Mouse (Mus musculus) left cerebral cortex, adult 8-10 months (tissue): ENCODE results near the gene Fto. TPM values are rescaled to one million over a fixed set of nuclear protein-coding genes. Genes with fewer than 3 reads are reported as not detected.
A peak's percentile ranks its signal among the peaks of the same experiment; 100 is the strongest.

Experiments used
- DNase-seq, 2 experiments: peaks; one replicate each; pipeline ENCODE4 v3.0.0; 2022; ENCODE audit warnings: low spot score in 2 of 2
- total RNA-seq, 4 experiments: library from RNA; stranded (reverse); gene quantifications; 2 replicates each; pipeline ENCODE4 v1.2.4; 2022

The Fto gene
- total RNA-seq, 4 experiments from 2014 or later = 155 to 180 (median 173) TPM

- peak in 1 of 2 experiments; percentile 36 for DNase-seq
Measured at GRCm38 (mm10) chr8:91607091-91607490, 293.8 kb downstream of the Fto start.

GRCm38 (mm10) chr8:91611191-91611590, 297.9 kb downstream of the Fto start:
- DNase-seq = no peak

GRCm38 (mm10) chr8:91611723-91612362, 298.5 kb downstream of the Fto start:
- DNase-seq = no peak

GRCm38 (mm10) chr8:91612387-91613130, 299.2 kb downstream of the Fto start:
- DNase-seq = no peak

GRCm38 (mm10) chr8:91613603-91614002, 300.3 kb downstream of the Fto start:
- no peak for DNase-seq

- DNase-seq = no peak
Measured at GRCm38 (mm10) chr8:91615196-91615595, 301.9 kb downstream of the Fto start.

DNA sequence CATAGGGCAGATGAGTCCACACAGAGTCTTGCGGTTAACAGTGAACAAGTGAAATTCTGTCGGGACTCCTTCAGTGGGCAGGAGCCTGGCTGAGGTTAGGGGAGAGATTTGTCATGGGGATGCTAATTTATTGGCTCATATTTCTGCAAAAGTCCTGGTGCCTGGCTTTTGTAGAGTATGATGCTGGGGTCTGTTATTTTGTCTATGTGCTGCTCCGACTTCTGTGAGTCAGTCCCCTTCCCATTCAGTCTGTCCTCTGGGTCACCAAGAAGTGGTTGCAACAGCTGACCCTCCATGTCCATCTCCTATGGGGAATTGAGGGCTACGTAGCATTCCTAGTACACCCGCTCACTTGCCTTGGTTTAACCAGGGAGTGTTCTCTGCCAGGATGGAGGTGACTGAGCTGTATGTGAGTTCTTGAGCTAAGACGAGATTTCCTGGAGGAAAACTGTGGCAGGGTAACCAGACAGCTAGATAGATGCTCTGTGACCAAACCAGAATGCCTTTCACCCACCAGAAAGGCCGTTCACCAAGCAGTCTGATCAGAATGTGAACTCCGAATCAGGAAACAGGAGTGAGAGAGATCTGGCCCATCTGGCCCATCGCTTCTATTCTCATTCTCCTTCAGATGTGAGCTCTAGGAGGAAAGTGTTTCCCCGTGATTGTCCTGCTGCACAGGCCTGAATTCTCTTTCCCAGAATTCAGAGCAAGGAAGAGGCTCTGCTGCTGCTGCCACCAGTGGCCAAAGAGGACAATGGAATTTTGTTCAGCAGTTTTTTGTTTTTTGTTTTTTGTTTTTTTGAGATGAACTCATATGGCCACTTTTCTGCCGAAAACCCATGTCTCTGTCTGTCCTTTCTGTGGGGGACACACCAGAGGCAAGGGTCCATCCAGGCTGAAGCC, 302.7 kb downstream of the Fto start:
- DNase-seq = no peak

- no peak for DNase-seq
Measured at GRCm38 (mm10) chr8:91617772-91618171, 304.4 kb downstream of the Fto start.

- no peak for DNase-seq
Measured at GRCm38 (mm10) chr8:91622757-91623156, 309.4 kb downstream of the Fto start.

DNA sequence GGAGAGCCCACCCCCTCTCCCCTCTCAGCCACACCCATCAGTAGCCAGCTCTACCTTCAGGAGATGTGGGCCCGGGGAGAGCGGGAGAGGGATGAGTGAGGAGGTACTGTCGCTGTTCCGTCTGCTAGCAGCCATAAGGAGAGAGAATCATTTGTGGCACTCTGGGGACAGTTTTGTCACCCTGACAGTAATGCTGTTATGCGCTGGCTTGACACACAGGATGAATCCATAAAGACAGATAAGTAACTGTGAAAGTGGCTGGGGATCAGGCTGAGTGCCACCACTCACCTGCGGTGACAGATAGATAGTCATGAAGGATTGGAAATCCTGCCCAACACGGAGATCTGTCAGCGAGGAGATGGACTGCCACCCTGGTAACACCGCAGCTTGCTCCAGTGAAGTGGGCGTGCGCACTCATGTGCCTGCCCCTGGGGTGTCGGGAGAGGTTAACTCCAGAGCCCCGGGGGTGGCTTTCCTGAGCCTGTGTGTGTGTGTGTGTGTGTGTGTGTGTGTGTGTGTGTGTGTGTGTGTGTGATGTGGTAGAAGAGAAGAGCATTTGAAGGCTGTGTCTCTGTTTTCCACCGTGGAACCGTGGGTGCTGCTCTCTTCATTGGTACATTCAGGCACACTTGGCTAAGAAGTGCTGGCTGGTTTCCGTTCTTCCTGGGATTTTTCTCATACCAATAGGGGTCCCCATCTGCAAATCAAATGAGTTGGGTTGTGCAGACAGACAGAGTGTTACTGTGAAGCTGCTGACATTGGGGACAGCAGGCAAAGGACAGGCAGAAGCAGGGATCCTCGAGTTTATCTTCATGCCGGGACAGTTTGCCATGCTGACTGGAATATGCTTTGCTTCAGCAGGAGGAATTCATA, 312.6 kb downstream of the Fto start:
- no peak for DNase-seq

GRCm38 (mm10) chr8:91629594-91629993, 316.3 kb downstream of the Fto start:
- no peak for DNase-seq

DNA sequence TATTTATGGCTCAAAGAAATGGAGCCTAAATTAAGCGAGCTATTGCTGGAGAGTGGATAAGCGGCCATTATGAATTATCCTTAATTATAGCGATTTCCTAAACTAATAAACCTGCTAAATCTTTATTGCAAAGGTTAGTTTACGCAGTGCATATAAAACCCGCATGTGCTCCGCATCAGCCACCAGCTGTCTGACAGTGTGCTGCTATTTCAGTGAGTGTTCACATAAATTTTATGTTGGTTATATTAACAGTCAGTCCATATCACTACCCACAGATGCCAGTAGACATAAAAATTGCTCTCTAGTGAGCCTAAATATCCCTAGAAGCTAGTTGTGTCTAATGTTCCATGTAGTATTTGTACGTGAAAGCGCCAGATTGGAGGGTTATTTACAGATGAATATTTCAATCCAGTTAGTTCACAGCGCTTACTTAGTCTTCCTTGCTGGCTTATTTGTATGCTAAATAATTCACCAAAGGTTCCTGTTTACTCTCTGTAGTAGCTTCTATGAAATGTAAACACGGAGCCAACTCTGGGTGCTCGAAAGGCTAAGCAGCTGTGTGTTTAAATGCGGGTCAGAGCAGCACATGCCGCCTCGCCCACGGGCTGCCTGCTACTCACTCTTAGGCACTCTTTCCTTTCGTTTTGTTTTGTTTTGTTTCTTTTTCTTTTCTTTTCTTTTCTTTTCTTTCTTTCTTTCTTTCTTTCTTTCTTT, 317.2 kb downstream of the Fto start:
- DNase-seq = no peak

DNA sequence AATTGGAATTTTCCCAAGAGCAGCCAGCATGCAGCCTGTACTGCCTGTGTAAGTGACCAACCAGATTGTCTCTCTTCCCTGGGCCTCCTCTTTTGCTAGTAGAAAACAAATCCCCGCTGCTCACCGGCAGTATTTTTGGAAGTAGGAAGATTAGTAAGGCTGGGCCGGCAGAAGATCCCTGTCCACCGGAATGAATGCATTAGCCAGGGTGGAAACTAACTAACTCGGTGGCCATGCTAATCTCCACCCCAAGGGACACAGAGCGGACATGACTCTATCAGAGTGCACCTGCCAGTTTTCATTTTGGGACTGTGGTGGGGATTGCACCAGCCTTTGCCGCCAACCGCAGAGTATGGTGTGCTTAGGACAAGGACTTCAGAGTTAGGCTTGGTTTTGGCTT, 319.1 kb downstream of the Fto start:
- no peak for DNase-seq

- no peak for DNase-seq
Measured at GRCm38 (mm10) chr8:91635406-91635805, 322.1 kb downstream of the Fto start.

DNA sequence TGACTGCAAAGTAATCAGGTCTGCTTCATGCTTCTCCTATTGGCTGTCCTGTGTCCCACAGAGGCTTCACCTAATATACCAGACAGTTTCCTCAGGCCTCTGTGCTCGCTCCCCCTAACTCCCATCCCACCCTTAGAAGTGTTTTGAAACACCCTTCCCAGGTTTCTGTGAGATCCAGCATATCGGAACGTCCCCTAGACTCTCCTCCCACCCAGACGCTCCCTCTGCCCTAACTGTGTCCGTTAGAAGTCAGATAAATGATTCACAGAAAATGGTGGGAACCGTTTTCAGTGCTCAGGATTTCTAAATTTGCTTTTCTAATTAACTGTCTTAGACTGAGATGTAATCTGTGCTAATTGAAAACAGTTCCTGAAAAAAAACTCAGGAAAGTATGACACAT, 323.6 kb downstream of the Fto start:
- no peak for DNase-seq

- no peak for DNase-seq
Measured at GRCm38 (mm10) chr8:91637684-91638083, 324.4 kb downstream of the Fto start.

DNA sequence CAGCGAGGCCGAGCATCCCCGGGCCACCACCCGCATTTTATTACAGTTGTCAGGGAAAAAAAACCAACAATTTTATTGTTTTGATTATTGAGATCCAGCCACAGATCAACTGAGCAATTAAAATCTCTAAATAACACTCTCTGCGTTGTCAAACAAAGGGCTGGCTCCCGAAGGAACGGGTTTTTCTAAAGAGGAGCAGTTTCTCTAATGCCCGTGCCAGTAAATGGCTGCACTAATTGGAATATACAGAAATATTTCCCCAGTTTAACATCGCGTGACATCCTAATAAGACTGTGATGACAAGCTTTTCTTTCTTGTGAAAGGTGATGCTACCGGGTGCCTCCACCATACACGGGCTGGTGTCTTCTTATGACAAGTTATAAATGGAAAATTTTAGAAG, 324.9 kb downstream of the Fto start:
- DNase-seq = no peak

DNA sequence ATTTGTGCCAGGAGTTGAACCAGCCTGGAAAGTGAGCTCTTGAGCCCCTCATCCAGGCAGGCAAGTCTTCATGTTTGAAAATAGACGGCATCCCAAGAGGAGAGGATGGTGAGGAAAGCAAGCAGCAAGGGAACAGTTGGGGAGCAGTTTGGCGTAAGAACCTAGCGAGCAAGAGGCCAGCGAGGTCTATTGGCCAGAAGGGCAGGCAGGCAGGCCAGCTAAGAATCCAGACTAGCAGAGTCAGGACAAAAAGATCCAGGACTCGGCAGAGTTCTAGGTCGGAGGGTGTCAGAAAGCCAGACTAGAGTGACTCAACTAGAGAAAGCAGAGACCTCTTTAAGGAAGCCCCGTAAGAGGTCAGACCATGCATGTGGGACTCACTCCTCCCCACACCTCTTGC, 327.1 kb downstream of the Fto start:
- DNase-seq = no peak

DNA sequence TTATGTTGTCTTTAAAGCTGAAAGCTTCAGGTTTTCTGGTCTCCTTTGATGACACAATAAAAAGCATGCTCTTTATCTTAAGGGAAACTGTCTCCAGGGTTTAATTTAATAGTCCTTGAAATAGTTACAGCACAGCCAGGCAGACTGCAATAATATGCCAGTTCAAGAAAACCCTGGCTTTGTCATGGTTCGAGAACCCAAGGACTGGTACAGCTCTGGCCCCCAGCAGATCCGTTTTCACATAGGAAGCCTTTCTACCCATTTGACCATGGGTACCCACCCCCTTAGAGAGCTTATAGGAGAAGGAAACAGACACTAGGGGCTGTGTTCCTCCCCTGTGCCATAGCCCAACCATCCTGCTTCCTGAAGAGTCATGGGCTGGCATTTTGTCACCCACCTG, 332.2 kb downstream of the Fto start:
- DNase-seq = no peak

DNA sequence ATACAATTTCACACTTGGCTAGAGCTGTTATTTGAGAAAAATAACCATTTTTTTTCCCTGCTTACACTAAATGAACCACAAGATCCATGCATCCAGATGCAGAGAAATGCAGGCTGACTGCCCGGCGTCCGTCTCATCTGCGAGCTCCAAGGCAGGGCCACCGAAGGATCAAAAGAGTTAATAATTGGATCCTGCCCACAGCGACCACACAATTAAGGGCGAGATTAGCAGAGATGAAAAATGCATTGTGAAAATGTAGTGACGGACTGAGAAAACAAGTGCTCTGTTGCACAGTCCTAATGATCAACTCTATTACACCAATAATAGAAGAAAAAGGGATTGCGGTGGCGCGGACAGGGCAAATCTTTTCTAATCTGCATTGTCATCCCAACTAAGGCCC, 334.6 kb downstream of the Fto start:
- no peak for DNase-seq

GRCm38 (mm10) chr8:91648776-91649175, 335.5 kb downstream of the Fto start:
- DNase-seq = no peak
